Mouse (Mus musculus): ENCODE data around the gene Faf2. TPM values are rescaled to one million over a fixed set of nuclear protein-coding genes. Genes with fewer than 3 reads are reported as not detected.

Gene Faf2
- polyA plus RNA-seq, 1 experiment: 26.1 TPM

DNA sequence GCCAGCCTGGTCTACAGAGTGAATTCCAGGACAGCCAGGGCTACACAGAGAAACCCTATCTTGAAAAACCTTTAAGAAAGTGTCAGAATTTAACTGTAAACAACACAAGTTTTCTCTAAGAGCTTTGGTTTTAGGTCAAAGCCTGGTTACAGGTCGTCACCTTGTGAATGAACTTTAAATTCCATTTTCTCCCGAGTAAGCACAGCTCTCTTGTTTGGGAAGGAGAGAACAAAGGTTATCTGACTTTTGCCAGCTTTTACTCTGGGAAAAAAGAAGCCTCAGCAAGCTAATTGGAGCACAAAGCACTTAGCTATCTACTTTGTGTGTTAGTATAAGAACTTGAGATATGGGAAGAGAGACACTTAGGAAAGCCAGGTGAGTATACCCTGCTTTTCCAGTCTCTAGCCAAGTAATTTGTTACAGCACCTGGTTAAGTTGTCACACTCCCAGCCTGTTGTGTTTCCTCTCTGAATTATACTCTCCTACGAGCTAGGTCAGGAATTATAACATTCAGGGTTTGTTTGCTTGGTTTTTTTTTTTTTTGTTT lies 11.2 kb downstream of the Faf2 start:
- TF ChIP-seq GATA1 (IDR thresholded peaks at IDR 0.05; ENCODE audit: low read length): no peak

DNA sequence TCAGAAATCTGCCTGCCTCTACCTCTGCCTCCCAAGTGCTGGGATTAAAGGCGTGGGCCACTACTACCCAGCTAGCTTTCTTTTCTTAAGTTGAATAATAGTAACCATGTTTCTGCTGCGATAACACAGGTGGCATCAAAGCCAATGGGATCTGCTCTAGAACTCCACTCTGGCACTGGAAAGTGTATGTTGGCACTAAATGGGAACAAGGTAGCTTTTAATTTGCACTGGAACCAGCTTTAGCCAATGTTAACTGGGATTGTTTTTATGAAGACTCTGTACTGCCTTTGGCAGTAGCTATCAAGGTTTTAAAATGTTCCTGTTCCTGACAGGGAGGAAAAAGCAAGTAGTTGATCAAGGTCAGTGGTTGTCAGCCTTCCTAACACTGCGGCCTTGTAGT lies 13.4 kb downstream of the Faf2 start:
- no peak for TF ChIP-seq GATA1 (IDR thresholded peaks at IDR 0.05; ENCODE audit: low read length)

DNA sequence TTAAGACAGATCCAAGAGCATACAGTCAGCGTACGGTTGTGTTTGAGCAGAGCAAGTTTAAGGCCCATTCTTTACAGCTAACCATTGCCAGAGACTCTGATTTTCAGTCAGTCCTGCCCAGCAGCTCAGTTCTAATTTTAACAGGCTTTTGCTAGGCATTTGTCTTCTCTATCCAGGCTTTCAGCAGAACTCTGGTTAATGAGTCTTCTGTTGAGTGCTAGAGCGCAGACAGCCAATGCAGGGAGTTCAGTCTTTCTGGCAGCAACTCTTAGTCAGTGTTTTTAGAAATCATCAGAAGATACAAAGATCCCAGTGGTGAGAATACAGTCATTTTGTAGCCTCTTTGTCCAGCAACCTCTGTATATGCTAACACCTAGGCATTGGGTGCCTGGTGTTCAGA lies 28.9 kb downstream of the Faf2 start:
- no peak for TF ChIP-seq GATA1 (IDR thresholded peaks at IDR 0.05; ENCODE audit: low read length)

DNA sequence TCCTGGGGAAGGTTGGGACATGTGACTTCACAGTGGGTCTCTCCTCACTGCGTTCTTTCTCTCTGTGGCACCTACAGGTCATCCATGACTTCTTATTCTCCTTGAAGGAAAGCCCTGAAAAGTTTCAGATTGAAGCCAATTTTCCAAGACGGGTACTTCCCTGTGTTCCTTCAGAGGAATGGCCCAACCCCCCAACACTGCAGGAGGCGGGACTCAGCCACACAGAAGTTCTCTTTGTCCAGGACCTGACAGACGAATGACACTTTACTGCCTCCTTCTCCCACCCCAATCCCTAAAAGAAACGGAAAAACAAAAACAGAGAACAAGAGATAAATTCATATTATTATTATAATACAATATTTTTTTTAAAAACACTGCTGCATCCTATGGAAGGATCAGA lies 39.3 kb downstream of the Faf2 start:
- TF ChIP-seq GATA1 (IDR thresholded peaks at IDR 0.05; ENCODE audit: low read length): no peak

DNA sequence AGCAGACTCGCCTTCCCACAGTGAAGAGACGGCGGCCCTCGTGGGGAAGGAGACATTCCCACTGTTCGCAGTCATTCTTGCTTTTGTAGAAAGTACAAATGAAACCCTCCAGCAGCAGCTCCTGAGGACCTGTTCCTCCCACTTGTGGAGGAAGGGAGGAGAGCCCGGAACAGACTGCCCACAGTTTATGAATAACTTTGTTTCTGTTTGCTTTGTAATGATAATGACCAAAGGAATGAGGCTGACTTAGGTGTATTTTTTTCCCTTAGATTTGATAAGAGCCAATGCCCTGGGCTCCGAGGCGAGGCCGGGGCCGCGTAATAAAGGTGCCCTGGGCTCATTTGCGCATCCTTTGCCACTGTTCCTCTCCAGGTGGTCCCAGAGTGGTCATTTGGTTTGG lies 39.8 kb downstream of the Faf2 start:
- no peak for TF ChIP-seq GATA1 (IDR thresholded peaks at IDR 0.05; ENCODE audit: low read length)

DNA sequence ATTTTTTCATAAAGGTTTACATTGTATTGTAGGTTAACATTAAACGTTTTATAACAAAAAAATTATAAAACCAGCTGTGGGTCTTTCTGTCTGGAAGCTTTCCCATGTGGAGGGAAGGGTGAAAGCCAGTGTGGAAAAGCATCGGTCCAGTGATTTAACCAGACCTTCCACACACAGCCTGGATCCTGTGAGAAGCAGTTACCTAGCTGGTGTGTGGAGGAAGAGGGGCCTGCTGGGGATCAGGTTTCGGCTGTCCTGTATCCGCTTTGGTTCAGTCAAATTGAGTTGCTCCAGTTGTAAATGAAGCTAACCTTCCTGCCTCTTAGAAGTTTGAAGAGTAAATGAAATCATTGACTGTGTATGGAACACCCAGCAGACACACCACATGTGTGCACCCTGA lies 42.4 kb downstream of the Faf2 start:
- TF ChIP-seq GATA1 (IDR thresholded peaks at IDR 0.05; ENCODE audit: low read length): no peak

DNA sequence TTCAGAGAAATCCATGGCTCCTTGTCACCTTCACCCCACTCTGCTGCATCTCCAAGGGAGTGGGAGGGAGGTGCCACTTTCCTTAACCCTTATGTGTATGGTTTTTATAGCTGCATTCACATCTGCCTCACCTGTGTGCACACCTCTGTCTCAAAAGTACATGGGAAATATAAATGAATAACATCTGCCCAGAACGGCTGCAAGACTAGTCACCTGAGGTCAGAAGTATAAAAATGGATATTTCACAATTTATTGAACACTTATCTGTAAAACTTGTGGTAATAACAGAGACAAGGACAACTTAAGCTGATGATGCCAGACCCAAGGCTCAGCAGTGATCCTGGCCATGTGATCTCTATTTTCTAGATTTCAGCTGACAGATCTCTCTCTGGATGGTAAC lies 42.9 kb downstream of the Faf2 start:
- no peak for TF ChIP-seq GATA1 (IDR thresholded peaks at IDR 0.05; ENCODE audit: low read length)

DNA sequence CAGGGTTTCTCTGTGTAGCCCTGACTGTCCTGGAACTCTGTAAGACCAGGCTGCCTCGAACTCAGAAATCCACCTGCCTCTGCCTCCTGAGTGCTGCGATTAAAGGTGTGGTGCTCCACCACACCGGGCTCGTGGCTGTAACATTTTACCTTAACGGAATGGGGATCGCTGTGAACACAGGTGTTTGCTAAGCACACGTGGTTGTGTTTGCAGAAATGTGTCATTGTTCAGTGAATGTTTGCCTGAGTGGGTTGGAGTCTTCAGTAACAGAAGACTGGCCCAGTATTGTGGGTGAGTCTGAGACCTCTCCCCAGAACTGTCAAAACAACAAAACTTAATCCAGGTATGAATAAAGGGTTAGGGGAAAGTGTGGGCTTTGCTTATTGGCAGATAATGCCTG lies 43.5 kb downstream of the Faf2 start:
- no peak for TF ChIP-seq GATA1 (IDR thresholded peaks at IDR 0.05; ENCODE audit: low read length)

DNA sequence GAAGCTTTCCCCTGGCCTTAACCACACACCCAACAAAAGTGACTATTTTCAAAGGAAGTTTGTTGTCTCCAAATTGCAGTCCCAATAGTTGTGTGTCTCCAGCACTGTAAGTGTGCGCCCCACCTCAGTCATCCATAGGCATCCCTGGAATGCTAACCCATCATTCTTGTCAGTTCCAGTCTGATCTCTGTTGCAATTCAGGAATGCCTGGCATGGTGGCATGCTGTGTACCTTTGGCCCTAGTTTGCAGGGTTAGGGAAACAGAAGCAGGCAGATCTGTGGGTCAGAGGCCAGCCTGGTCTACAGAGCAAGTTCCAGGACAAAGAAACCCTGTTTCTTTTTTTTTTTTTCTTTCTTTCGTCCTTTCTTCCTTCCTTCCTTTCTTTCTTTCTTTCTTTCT lies 48.9 kb downstream of the Faf2 start:
- no peak for TF ChIP-seq GATA1 (IDR thresholded peaks at IDR 0.05; ENCODE audit: low read length)

DNA sequence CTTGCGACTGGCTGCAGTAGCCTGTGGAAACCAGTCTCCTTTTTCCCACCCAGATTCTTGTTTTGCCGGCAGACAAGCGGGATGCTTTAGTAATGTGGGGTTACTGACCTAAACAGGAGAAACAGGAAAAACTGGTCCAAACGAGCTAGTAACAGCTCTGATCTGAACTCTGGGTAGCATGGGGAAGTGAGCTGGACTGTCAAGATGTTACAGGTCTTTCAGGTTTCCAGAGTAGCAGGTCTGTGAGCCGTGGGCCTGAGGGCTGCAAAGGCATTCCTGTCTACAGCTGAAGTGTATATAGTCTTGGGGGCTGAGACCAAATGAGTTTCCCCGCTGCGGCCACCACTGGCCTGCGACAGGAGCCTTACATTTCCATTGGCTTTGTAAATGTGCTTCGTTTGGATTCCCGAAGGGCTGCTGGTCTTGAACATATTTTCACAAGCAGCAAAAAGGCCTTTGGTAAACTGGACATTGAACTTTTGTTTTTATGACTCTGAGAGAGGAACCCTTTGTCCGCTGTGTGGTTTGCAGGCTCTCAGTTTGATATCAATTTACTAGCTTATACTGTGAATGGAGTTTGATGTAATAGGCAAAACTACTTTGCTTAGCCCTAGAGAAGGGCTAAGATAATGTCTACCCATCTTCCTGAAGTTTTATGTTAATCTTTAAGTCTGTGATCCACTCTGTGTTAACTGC lies 54.5 kb downstream of the Faf2 start:
- TF ChIP-seq GATA1 (IDR thresholded peaks at IDR 0.05; ENCODE audit: low read length): no peak

DNA sequence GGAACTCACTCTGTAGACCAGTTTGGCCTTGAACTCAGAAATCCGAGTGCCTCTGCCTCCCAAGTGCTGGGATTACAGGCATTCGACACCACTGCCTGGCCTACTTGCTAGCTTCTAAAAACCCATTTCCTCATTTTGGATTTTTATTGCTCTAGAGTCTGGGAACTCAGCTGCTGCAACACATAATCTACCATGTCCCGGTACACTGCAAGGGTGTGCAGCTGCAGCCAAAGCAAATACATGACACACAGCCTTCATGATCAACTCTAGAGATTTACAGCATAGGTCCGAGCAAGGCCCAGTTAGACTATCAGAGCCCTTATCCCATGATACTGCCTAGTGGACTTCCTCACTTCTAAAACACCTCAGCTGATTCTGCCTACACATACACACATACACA lies 56.7 kb downstream of the Faf2 start:
- TF ChIP-seq GATA1 (IDR thresholded peaks at IDR 0.05; ENCODE audit: low read length): no peak

DNA sequence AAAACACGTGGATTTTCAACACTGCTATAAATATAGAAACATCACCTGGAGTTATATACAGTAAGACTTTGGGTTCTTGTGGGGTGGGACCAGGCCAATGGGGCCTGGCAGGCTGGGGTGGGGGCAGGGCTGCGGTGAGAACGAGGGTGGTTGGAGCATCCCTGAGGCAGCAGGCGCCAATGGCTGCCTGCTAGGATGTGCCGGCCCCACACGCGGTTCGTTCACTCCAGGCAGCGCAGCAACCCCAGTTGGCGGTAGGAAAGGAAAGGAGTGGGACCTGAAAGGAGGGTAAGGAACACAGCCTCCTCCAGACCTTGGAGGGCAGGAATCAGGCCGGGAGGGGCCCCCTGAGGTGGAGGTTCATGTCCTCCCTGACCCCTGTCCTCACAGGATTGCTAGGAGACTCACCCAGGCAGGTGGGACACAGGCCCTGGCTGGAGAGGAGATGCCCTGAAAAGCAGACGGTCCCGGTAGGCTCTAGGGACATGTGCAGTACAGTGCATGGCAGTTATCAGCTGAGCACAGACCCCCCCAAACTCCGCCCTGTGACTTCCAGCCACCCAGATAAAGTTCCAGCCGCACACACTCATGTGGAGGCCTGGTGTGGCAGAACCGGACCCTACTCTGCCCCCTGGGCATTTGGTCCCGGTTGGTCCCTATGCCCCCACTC lies 58.7 kb downstream of the Faf2 start:
- no peak for TF ChIP-seq GATA1 (IDR thresholded peaks at IDR 0.05; ENCODE audit: low read length)

DNA sequence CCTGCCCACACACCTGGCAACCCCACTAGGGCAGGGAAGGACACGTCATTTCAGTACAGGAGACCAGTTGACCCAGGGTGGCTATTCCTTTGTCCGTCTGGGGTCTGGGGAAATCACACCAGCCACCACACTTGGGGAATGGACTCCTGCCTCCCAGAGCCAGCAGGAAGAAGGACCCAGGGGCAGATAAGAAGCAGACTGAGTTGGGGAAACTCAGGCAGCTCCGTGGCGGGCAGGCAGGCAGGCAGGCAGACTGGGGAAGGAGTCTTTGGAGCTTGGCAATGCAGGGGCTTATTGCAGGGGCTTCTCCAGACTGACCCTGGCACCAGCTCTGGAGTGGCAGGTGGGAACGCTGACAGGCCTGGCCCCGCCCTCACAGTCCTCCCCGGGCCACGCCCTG lies 59.7 kb downstream of the Faf2 start:
- TF ChIP-seq GATA1 (IDR thresholded peaks at IDR 0.05; ENCODE audit: low read length): no peak

DNA sequence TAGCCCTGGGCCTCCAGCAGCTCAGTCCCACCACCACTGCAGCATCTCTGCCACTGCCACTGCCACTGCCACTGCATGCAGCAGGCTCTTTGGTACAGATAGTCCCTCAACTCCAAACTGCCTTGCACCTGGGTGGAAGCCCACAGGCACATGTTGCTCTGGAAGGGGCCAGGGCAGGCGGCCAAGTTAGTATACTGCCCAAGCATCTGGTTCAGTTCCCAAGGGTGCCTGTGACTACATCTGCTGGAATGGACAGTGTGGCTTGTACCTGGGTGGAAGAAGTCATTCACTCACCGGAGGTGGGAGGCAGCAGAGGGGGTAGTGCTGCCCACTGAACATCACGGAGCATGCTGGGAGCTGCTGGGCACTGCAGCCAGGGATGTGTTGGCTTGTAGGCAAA lies 61.7 kb downstream of the Faf2 start:
- TF ChIP-seq GATA1 (IDR thresholded peaks at IDR 0.05; ENCODE audit: low read length): no peak

DNA sequence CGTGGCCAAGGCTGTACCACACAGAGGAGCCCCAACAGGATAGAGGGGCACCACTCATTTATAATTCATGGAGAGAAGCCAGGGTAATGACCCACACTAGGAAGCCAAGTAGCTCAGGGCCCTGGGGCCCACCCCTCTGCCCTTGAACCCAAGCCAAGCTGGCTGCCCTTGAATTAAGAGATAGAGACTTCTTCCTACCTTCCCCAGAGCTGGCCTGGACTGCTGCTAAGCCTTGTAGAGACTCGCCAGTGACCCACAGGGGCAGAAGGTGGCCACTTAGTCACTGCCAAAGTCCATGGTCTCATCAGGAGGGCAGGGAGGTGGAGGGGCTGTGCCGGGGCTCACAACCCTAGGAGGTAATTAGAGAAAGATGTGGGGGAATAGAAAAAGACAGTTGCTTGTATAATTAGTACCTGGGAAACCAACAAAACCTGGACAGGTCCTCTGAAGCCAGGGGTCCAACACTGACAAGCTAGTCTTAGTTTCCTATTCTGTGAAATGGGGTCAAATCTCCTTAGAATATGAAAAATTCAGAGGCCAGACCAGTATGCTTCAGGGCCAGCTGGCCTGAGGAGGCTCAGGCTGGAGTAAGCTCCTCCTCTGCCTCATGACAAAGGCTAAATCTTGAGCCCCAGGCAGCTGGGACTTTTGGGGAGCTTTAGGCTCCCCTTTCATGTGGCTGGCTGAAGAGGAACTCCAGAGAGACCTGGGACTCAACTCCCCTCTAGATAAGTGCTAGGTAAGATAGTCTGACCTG lies 62.7 kb downstream of the Faf2 start:
- no peak for TF ChIP-seq GATA1 (IDR thresholded peaks at IDR 0.05; ENCODE audit: low read length)

DNA sequence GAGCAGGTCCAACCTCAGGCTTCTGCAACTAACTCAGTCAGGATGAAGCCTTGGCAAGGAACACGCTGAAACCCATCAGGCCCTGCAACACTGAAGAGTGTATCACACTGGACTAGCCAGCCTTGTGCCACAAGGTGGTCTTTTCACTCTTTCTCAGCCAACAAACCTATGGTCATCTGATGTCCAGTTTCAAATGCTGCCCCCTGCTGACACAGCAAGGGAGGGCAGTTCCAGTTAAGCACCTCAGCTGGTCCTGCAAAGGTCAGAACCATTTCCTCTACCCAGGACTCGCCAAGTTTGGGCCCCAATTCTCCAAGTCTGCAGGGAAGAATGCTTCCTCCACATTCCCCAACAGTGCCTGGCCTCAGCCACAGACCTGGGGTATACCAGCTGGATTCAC lies 63.6 kb downstream of the Faf2 start:
- no peak for TF ChIP-seq GATA1 (IDR thresholded peaks at IDR 0.05; ENCODE audit: low read length)
